Mouse (Mus musculus) embryo, embryonic 10.5 days (tissue): ENCODE results near the gene Impdh2.
"Not testable (repeated sequence)": the region's sequence is repeated elsewhere in the genome, so short reads cannot be mapped to it uniquely, and the experiment has no call there.

Experiments used
- DNase-seq: peaks from one replicate; pipeline ENCODE4 v3.0.0-alpha.2; 2015; ENCODE audit warnings: low spot score

Gene Impdh2

GRCm38 (mm10) chr9:108601986-108602385 lies 41.9 kb downstream of the Impdh2 start:
- no peak for DNase-seq

DNA sequence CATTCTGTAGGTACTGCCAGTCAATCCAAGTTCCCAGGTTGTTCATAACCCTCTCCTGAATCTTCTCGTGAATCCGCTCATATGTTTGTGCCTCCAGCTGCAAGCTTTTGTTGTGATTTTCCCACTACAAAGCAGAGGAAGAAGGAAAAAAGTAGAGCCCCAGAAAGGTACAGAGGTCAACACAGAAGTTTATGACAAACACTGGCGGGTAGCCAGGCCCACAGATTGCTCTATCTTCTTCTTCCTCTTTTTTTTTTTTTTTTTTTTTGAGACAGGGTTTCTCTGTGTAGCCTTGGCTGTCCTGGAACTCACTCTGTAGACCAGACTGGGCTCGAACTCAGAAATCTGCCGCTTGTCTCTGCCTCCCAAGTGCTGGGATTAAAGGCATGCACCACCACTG lies 47.8 kb downstream of the Impdh2 start:
- DNase-seq, result not testable (repeated sequence)

DNA sequence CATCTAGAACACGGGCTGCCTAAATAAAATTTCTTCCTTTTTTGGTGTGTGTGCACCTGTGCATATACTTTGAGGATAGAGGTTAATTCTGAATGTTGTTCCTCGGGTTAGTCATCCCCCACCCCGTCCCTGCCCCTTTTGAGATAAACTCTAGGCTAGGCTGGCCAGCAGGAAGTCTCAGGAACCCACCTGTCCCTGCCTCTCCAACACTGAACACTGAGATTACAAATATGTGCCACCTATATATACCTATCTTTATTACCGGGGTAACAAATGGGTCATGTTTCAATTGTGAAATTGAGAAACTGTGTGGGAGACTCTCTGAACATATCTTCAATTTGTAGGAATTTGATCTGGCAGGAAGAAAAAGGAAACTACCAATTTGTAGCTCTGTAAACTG lies 48.8 kb downstream of the Impdh2 start:
- DNase-seq, result no peak

- DNase-seq, result no peak
These were observed 51.4 kb downstream of the Impdh2 start for GRCm38 (mm10) chr9:108611488-108611887.
